Mouse (Mus musculus) erythroblast, embryonic 14.5 days (primary cell): ENCODE measurements around the gene Nepro.

ENCODE experiments used
- GATA1 ChIP-seq: IDR thresholded peaks from 2 replicates; pipeline ENCODE4 v1.6.1; 2012; ENCODE audit warnings: low read length, inconsistent platforms, mixed read lengths
- TAL1 ChIP-seq: IDR thresholded peaks from 3 replicates; pipeline ENCODE4 v1.6.1; 2012; ENCODE audit warnings: low read length, inconsistent platforms, mixed read lengths

GRCm38 (mm10) chr16:44724083-44724787, at the start of gene Nepro:
- TF ChIP-seq TAL1, result no peak
- TF ChIP-seq GATA1, result no peak
